Mouse (Mus musculus) monocyte, adult 2 months (primary cell): ENCODE data around the gene Tal1.

ENCODE experiments used
- DNase-seq, 2 experiments: peaks; one replicate each; pipeline ENCODE4 v3.0.0; 2022; ENCODE audit warnings: low spot score in 2 of 2, low read depth in 1 of 2

Gene Tal1

GRCm38 (mm10) chr4:115056371-115056920 is at the start of gene Tal1:
Tal1 (plus strand) TSS chr4:115056426.
- no peak for DNase-seq

GRCm38 (mm10) chr4:115014276-115014675 is 42.0 kb upstream of the Tal1 start:
- DNase-seq: no peak

- no peak for DNase-seq
Observed at GRCm38 (mm10) chr4:115019997-115020396, 36.2 kb upstream of the Tal1 start.

GRCm38 (mm10) chr4:115035043-115035442 is 21.2 kb upstream of the Tal1 start:
- DNase-seq: no peak

GRCm38 (mm10) chr4:115038242-115038641 is 18.0 kb upstream of the Tal1 start:
- DNase-seq: no peak

GRCm38 (mm10) chr4:115045621-115046020 is 10.6 kb upstream of the Tal1 start:
- DNase-seq: no peak

- DNase-seq: peak; percentile 68 to 74
Observed at GRCm38 (mm10) chr4:115047750-115048149, 8.5 kb upstream of the Tal1 start.

- no peak for DNase-seq
Observed at GRCm38 (mm10) chr4:115048190-115048589, 8.0 kb upstream of the Tal1 start.

- no peak for DNase-seq
Observed at GRCm38 (mm10) chr4:115051245-115051644, 5.0 kb upstream of the Tal1 start.

- DNase-seq: no peak
Observed at GRCm38 (mm10) chr4:115052343-115053005, 3.8 kb upstream of the Tal1 start.

GRCm38 (mm10) chr4:115055044-115055443 is 1.2 kb upstream of the Tal1 start:
- DNase-seq: no peak

- no peak for DNase-seq
Observed at GRCm38 (mm10) chr4:115055691-115056090, 535 bp upstream of the Tal1 start.

- DNase-seq: peak in 1 of 2 experiments; percentile 48
Observed at GRCm38 (mm10) chr4:115056921-115057673, 871 bp downstream of the Tal1 start.

GRCm38 (mm10) chr4:115057674-115058316 is 1.6 kb downstream of the Tal1 start:
- no peak for DNase-seq

GRCm38 (mm10) chr4:115058317-115058761 is 2.1 kb downstream of the Tal1 start:
- no peak for DNase-seq

GRCm38 (mm10) chr4:115058871-115059590 is 2.8 kb downstream of the Tal1 start:
- no peak for DNase-seq

GRCm38 (mm10) chr4:115059871-115060270 is 3.6 kb downstream of the Tal1 start:
- no peak for DNase-seq

GRCm38 (mm10) chr4:115060753-115061152 is 4.5 kb downstream of the Tal1 start:
- DNase-seq: no peak

GRCm38 (mm10) chr4:115062540-115062874 is 6.3 kb downstream of the Tal1 start:
- no peak for DNase-seq

GRCm38 (mm10) chr4:115062875-115063517 is 6.8 kb downstream of the Tal1 start:
- no peak for DNase-seq
